10 mouse cellular contexts compared by ENCODE assay signal in the genomic region with DNA sequence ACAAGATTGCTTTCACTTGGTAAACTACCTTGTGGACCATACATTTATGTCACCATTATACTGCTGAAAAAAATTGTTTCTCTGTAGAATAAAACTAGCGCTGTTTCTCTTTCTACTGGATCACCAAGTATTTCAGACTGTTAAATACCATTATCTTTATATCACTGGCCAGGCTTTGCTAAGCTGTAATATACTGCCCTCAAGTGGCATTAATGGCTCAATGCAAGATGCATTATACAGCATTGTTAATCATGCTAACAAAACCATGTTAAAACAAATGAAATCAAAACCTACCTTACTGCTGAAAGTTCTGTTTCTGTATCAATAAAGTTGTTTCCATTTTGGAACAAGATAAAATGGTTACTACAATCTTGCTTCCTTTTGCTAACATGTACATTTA.
A peak's percentile ranks its signal among the peaks of the same experiment; 100 is the strongest.
DNase-seq lines count a peak whose midpoint lies in the region; ATAC-seq lines count a peak whose summit lies in the region.
"Had no signal": no experiment of that assay in that cellular context is flagged by ENCODE, and none has a peak within 500 bp of the region (broad histone marks: within the 10 kb centered on the region; RNA-seq: fewer than 3 reads in every experiment).

No protein-coding gene starts in this region.

- no peak overlapping the region for H3K4me2 ChIP-seq in hindbrain, embryonic 11.5 days (replicated peaks; ENCODE audit: low read depth, low read length)
- H3K4me2 ChIP-seq in hindbrain, embryonic 13.5 days = no peak overlapping the region
- H3K4me2 ChIP-seq: heart, embryonic 15.5 days; liver, embryonic 13.5 days had no signal

- peak; percentile 47 for DNase-seq in hindbrain, embryonic 11.5 days (ENCODE audit: low spot score)
- peak; percentile 15 for DNase-seq in thymus, postnatal 0 days (ENCODE audit: low spot score)
- DNase-seq in thymus, postnatal 4 days = no peak
- DNase-seq in embryo, embryonic 10.5 days (ENCODE audit: low spot score) = peak; percentile 58
- peak; percentile 54 for DNase-seq in splenic B cell, adult 2 months (ENCODE audit: low read depth, low spot score)
- no peak for DNase-seq in testis, postnatal 14 days (ENCODE audit: low spot score)
- DNase-seq: liver, embryonic 13.5 days had no signal

- no peak for ATAC-seq in hindbrain, embryonic 11.5 days (ENCODE audit: low FRiP score)
- no peak for ATAC-seq in hindbrain, embryonic 13.5 days (ENCODE audit: low FRiP score)
- no peak for ATAC-seq in erythroid progenitor cell, adult 5-6 weeks (replicated peaks; ENCODE audit: low FRiP score, poor library complexity, severe bottlenecking)

- no peak overlapping the region for H3K27ac ChIP-seq in hindbrain, embryonic 11.5 days (ENCODE audit: low read depth, low read length)
- H3K27ac ChIP-seq in hindbrain, embryonic 13.5 days = no peak overlapping the region
- H3K27ac ChIP-seq: heart, embryonic 15.5 days; liver, embryonic 13.5 days had no signal

- no peaks in the 10 kb centered on the region for H3K27me3 ChIP-seq in hindbrain, embryonic 11.5 days (ENCODE audit: control insufficient read depth, insufficient read depth, low read length)
- no peaks in the 10 kb centered on the region for H3K27me3 ChIP-seq in hindbrain, embryonic 13.5 days
- H3K27me3 ChIP-seq in splenic B cell, adult 2 months (ENCODE audit: control insufficient read depth, insufficient read depth, low read length, poor library complexity, severe bottlenecking) = no peaks in the 10 kb centered on the region
- H3K27me3 ChIP-seq: heart, embryonic 15.5 days; liver, embryonic 13.5 days had no signal

- no peaks in the 10 kb centered on the region for H3K9me3 ChIP-seq in hindbrain, embryonic 11.5 days (ENCODE audit: control insufficient read depth, low read length)
- no peaks in the 10 kb centered on the region for H3K9me3 ChIP-seq in hindbrain, embryonic 13.5 days
- H3K9me3 ChIP-seq: heart, embryonic 15.5 days; liver, embryonic 13.5 days had no signal

- 73% methylated on average over 1 of the region's 1 CpGs for WGBS in hindbrain, embryonic 11.5 days
- 59% methylated on average over 1 of the region's 1 CpGs for WGBS in hindbrain, embryonic 13.5 days

- H3K36me3 ChIP-seq in hindbrain, embryonic 11.5 days (ENCODE audit: control insufficient read depth, insufficient read depth, low read length) = no peaks in the 10 kb centered on the region
- peaks cover 35% of the 10 kb centered on the region for H3K36me3 ChIP-seq in hindbrain, embryonic 13.5 days
- peaks cover 8% of the 10 kb centered on the region for H3K36me3 ChIP-seq in splenic B cell, adult 2 months (ENCODE audit: control insufficient read depth, insufficient read depth, low read length, poor library complexity, severe bottlenecking)

- H3K4me1 ChIP-seq in hindbrain, embryonic 11.5 days (replicated peaks; ENCODE audit: control insufficient read depth, insufficient read depth, low read length) = no peaks in the 10 kb centered on the region
- H3K4me1 ChIP-seq in hindbrain, embryonic 13.5 days (replicated peaks) = no peaks in the 10 kb centered on the region
- H3K4me1 ChIP-seq: heart, embryonic 15.5 days; liver, embryonic 13.5 days had no signal

- no peak overlapping the region for H3K4me3 ChIP-seq in hindbrain, embryonic 11.5 days (ENCODE audit: low read depth, low read length)
- H3K4me3 ChIP-seq in hindbrain, embryonic 13.5 days = no peak overlapping the region
- H3K4me3 ChIP-seq: heart, embryonic 15.5 days; liver, embryonic 13.5 days had no signal

- H3K9ac ChIP-seq in hindbrain, embryonic 11.5 days (ENCODE audit: low read depth, low read length) = no peak overlapping the region
- no peak overlapping the region for H3K9ac ChIP-seq in hindbrain, embryonic 13.5 days
- H3K9ac ChIP-seq: heart, embryonic 15.5 days; liver, embryonic 13.5 days had no signal

Comparison
In these comparisons a context has a peak if more than half of its experiments do, and no peak if none do; other contexts are left out.
1. DNase-seq: peak in hindbrain, embryonic 11.5 days (single experiment), thymus, postnatal 0 days (single experiment), embryo, embryonic 10.5 days (single experiment) and splenic B cell, adult 2 months (single experiment); none in thymus, postnatal 4 days (single experiment) and testis, postnatal 14 days (single experiment).